Mouse (Mus musculus): ENCODE measurements around the gene Pla2g12a. TPM values are rescaled to one million over a fixed set of nuclear protein-coding genes. Genes with fewer than 3 reads are reported as not detected.
A peak's percentile ranks its signal among the peaks of the same experiment; 100 is the strongest.

Pla2g12a gene
- polyA plus RNA-seq (2012; rRNA removed) (31.0 and 45.7 TPM in 2 replicates), polyA plus RNA-seq (2014; fragmentation: Nextera tagmentation; extraction: Ambion mirVana) (84.7 and 95.3 TPM in 2 replicates)

DNA sequence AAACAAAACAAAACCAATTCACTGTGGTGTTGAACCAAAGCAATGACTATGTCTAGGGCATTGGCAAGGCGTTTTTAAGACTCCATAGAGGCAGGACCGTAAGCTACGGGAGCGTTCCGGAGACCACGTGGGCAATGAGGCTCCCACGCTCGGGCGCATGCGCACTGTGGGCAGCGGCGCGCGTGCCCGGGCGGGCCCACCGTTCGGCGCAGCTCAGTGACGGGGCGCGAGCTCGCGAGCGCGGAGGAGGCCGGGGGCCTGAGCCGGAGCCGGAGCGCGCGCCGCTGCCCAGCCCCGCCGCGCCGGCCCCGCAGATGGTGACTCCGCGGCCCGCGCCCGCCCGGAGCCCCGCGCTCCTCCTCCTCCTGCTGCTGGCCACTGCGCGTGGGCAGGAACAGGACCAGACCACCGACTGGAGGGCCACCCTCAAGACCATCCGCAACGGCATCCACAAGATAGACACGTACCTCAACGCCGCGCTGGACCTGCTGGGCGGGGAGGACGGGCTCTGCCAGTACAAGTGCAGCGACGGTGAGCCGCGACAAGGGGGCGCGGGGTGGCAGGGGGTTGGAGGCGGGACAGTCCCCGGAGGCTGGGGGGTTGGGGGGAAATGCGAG, at the start of gene Pla2g12a:
Pla2g12a (plus strand) TSS at position 202 of the 617 bp plus-strand sequence.
- Histone ChIP-seq H3K4me2 (ENCODE audit: low read depth) (peak within 1 kb of the TSS; percentile 88), H3K9me3 (ENCODE audit: control insufficient read depth, low read length) (no peaks in the 10 kb centered on the region), H3K27me3 (ENCODE audit: control insufficient read depth, insufficient read depth, low read length) (no peaks in the 10 kb centered on the region), H3K36me3 (replicated peaks; ENCODE audit: control insufficient read depth, insufficient read depth, low read depth) (no peaks in the 10 kb centered on the region), H3K4me1 (replicated peaks; ENCODE audit: control insufficient read depth in 2 of 2, insufficient read depth in 2 of 2, low read length in 1 of 2) (peaks cover 25 to 29% of the 10 kb centered on the region in 2 experiments), H3K9ac (replicated peaks) (peak within 1 kb of the TSS; percentile 80), H3K27ac (peak within 1 kb of the TSS; percentile 36), H3K4me3 (ENCODE audit: insufficient read depth in 1 of 2, low read depth in 2 of 2, low read length in 2 of 2) (peak within 1 kb of the TSS; percentile 73 to 74)
- peak; percentile 52 for TF ChIP-seq CTCF (IDR thresholded peaks at IDR 0.05; ENCODE audit: low read depth)
- TF ChIP-seq EP300 (IDR thresholded peaks at IDR 0.05; ENCODE audit: low read depth) = no peak
- 1% methylated on average over 58 of the region's 66 CpGs for WGBS (ENCODE audit: insufficient replicate concordance)
- peak; percentile 79 for ATAC-seq (ENCODE audit: insufficient read depth)
- DNase-seq (ENCODE audit: low read depth in 3 of 3, low spot score in 3 of 3) = peak; percentile 59 to 75 (median 63)

DNA sequence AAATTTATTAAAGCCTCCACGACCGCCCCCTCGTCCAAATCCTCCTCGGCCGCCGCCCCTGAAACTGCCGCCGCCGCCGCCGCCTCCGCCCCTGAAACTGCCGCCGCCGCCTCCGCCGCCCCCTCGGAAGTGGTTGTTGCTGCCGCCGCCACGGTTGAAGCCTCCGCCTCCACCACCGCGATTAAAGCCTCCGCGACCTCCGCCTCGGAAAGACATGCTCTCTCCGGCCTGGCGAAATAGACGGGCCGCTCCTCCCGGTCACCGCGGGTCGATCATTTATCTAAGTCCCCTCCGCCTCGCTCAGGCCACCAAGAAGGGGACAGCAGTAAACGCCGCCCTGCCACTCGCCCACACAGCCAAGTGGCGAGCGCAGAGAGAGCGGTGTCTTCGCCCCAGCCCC, 47.8 kb upstream of the Pla2g12a start:
- H3K36me3 ChIP-seq (replicated peaks; ENCODE audit: control insufficient read depth, insufficient read depth, low read depth) = peaks cover 10% of the 10 kb centered on the region
- WGBS (ENCODE audit: insufficient replicate concordance) = under 1% methylated on average over 45 of the region's 45 CpGs
- H3K27ac ChIP-seq = peak overlapping the region; percentile 63
- no peaks in the 10 kb centered on the region for H3K27me3 ChIP-seq (ENCODE audit: control insufficient read depth, insufficient read depth, low read length)
- no peak for TF ChIP-seq CTCF (IDR thresholded peaks at IDR 0.05; ENCODE audit: low read depth)
- no peak for TF ChIP-seq EP300 (IDR thresholded peaks at IDR 0.05; ENCODE audit: low read depth)
- H3K9ac ChIP-seq (replicated peaks) = peak overlapping the region; percentile 62
- H3K4me2 ChIP-seq (ENCODE audit: low read depth) = peak overlapping the region; percentile 83
- H3K4me1 ChIP-seq (replicated peaks; ENCODE audit: control insufficient read depth in 2 of 2, insufficient read depth in 2 of 2, low read length in 1 of 2) = peaks cover 8 to 15% of the 10 kb centered on the region in 2 experiments
- DNase-seq (ENCODE audit: low read depth in 3 of 3, low spot score in 3 of 3) (peak in 1 of 3 experiments; percentile 4), ATAC-seq (ENCODE audit: insufficient read depth) (peak; percentile 16; the same call in 1 of the 2 replicates)
- H3K9me3 ChIP-seq (ENCODE audit: control insufficient read depth, low read length) = no peaks in the 10 kb centered on the region
- H3K4me3 ChIP-seq (ENCODE audit: insufficient read depth in 1 of 2, low read depth in 2 of 2, low read length in 2 of 2) = peak overlapping the region; percentile 78 to 86

DNA sequence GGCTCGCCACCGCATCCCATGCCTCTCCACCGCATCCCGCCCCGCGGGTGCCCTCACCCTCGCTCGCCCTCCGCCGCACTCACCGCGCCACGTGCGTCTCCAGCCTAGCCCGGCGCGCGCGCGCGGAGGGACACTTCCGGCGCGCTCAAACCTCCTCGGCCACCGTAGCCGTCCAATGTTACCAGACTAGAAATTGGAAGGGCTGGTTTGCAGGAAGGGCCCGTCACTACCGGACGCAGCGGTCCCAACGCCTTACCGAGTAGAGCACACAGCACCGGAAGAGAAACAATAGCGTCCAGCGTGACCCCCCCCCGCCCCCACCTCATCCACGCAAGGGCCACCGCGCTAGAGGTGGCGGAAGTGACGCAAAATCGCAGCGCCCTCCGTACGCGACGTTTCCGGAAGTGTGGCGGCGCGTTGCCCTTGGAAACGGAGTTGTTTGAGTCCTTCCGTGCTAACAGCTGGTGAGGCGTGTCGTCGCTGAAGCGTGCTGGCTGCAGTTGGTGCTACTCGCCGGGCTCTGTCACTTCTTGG, 47.3 kb upstream of the Pla2g12a start, which contains the start of gene Gar1:
Gar1 (minus strand) TSS at position 362 of the 534 bp plus-strand sequence.
- Histone ChIP-seq H3K9me3 (ENCODE audit: control insufficient read depth, low read length) (no peaks in the 10 kb centered on the region), H3K27ac (peak within 1 kb of the TSS; percentile 63), H3K27me3 (ENCODE audit: control insufficient read depth, insufficient read depth, low read length) (no peaks in the 10 kb centered on the region), H3K36me3 (replicated peaks; ENCODE audit: control insufficient read depth, insufficient read depth, low read depth) (peaks cover 6% of the 10 kb centered on the region), H3K4me1 (replicated peaks; ENCODE audit: control insufficient read depth in 2 of 2, insufficient read depth in 2 of 2, low read length in 1 of 2) (peaks cover 8 to 16% of the 10 kb centered on the region in 2 experiments), H3K4me3 (ENCODE audit: insufficient read depth in 1 of 2, low read depth in 2 of 2, low read length in 2 of 2) (peak within 1 kb of the TSS; percentile 78 to 86), H3K4me2 (ENCODE audit: low read depth) (peak within 1 kb of the TSS; percentile 83), H3K9ac (replicated peaks) (peak within 1 kb of the TSS; percentile 62)
- ATAC-seq (ENCODE audit: insufficient read depth) = peak; percentile 91
- WGBS (ENCODE audit: insufficient replicate concordance) = under 1% methylated on average over 60 of the region's 60 CpGs
- peak; percentile 94 to 95 (median 94) for DNase-seq (ENCODE audit: low read depth in 3 of 3, low spot score in 3 of 3)
- no peak for TF ChIP-seq CTCF (IDR thresholded peaks at IDR 0.05; ENCODE audit: low read depth)
- TF ChIP-seq EP300 (IDR thresholded peaks at IDR 0.05; ENCODE audit: low read depth) = 0 out of 2 replicates have a peak, but pooled peaks have one; percentile 31

DNA sequence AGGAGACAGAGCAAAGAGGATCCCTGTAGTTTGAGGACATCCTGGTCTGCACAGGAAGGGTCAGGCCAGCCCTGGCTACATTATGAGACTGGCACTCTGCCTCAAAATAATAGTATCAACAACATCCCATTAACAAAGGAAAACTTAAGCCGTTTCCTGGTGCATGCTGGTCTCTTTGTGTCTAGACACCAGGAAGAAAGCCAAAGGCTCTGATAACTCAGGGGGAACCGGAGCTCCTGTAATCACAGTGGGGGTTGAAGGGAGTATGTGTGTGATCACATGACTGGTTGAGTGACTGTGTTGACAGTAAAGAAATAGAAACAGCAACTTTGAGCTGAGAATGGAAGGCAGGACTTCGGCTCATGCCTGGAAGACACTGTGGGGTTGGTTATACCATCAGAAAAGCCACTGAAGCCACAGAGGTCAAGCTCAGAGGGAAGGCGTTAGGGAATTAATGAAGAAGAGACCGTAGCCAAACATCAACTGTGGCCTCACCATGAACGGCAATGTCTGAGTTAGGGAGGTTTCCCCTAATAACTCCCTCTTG, 42.9 kb upstream of the Pla2g12a start, which contains the start of gene Cfi:
Cfi (plus strand) TSS at position 497 of the 547 bp plus-strand sequence.
- TF ChIP-seq EP300 (IDR thresholded peaks at IDR 0.05; ENCODE audit: low read depth) (no peak), CTCF (IDR thresholded peaks at IDR 0.05; ENCODE audit: low read depth) (no peak)
- H3K9ac ChIP-seq (replicated peaks) = no peak within 1 kb of the TSS
- H3K27ac ChIP-seq = no peak within 1 kb of the TSS
- no peaks in the 10 kb centered on the region for H3K9me3 ChIP-seq (ENCODE audit: control insufficient read depth, low read length)
- peaks cover 0 to 7% of the 10 kb centered on the region in 2 experiments; a peak in 2 of 4 replicates for H3K4me1 ChIP-seq (replicated peaks; ENCODE audit: control insufficient read depth in 2 of 2, insufficient read depth in 2 of 2, low read length in 1 of 2)
- H3K36me3 ChIP-seq (replicated peaks; ENCODE audit: control insufficient read depth, insufficient read depth, low read depth) = no peaks in the 10 kb centered on the region
- WGBS (ENCODE audit: insufficient replicate concordance) = 44% methylated on average over 6 of the region's 6 CpGs
- peak within 1 kb of the TSS in 1 of 2 experiments; percentile 27; a peak in 2 of 4 replicates for H3K4me3 ChIP-seq (ENCODE audit: insufficient read depth in 1 of 2, low read depth in 2 of 2, low read length in 2 of 2)
- peak within 1 kb of the TSS; percentile 46 for H3K4me2 ChIP-seq (ENCODE audit: low read depth)
- H3K27me3 ChIP-seq (ENCODE audit: control insufficient read depth, insufficient read depth, low read length) = no peaks in the 10 kb centered on the region
- DNase-seq (ENCODE audit: low read depth in 3 of 3, low spot score in 3 of 3) (no peak), ATAC-seq (ENCODE audit: insufficient read depth) (no peak)
